Mouse (Mus musculus): Measurements from ENCODE around the gene Kng1.
"Not testable (repeated sequence)": the region's sequence is repeated elsewhere in the genome, so short reads cannot be mapped to it uniquely, and the experiment has no call there.

Kng1 gene

DNA sequence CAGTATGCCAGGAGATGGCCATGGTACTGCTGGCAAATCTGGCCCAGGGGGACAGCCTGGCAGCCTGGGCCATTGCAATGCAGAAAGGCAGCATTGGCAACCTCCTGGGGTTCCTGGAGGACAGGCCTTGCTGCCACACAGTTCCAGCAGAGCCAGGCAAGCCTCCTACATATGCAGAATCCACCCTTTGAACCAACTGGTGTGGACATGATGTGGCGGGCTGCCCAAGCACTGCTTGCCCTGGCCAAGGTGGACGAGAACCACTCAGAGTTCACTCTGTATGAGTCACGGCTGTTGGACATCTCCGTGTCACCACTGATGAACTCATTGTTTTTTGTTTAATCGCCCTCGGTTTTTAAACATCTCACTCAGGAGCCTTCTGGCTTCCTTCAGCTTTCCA, 36.5 kb downstream of the Kng1 start:
- DNase-seq (ENCODE audit: extremely low spot score): no peak

- DNase-seq (ENCODE audit: extremely low spot score): not testable (repeated sequence)
Measured at GRCm38 (mm10) chr16:23095581-23095980, 37.9 kb downstream of the Kng1 start.

DNA sequence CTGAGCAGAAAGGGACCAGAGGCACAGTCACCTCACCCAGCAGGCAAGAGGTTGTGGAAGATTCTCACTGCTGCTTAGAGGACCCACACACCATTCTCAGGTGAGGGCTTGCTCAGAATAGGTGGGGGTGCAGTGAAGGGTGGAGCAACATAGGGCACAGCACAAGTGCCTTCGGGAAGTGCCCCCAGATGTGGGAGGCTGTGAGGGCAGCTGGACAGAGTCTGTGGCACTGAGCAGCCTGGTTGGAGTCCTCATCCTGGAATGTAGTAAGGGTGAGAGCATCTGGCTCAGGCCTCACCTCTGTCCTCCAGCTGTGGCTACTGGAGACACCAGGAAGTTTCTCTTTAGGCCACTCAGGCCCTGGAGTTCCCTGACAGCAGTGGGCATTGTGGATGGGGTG, 39.2 kb downstream of the Kng1 start:
- DNase-seq (ENCODE audit: extremely low spot score): not testable (repeated sequence)

DNA sequence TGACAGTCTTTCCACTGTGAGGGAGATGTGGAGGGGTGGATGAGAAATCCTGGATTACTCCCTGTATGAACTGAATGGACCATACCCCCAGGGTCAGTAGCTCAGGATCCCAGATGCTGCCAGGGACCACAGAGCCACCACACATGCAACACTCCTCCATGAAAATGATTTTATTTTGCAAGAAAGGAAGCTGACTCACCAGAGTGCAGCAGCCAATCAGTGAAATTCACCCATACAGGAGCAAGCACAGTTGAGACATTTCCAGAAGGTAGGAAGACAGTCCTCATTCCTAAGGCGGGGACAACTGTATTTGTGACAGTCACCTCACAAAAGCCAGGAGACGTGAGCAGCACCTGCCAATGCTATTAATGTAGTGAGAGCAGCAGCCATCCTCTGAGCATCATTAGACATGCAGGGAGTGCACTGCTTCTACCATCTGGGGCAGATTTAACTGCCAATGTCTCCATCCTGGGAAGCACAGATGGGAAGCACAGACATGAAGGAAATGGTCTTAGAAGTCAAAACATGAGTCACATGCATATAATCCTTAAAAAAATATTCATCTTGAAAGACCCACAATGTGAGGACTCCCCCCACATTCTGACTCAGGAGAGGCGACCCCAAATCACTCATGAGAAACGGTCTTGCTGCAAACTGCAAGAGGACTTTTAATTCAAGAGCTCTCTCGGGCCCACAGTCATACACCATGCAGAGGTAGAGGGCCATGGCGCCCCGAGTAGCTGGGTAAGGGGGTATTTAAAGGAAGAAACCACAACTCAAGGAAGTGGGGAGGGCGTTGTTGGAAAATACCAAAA, 39.8 kb downstream of the Kng1 start:
- not testable (repeated sequence) for DNase-seq (ENCODE audit: extremely low spot score)

- DNase-seq (ENCODE audit: extremely low spot score): not testable (repeated sequence)
Measured at GRCm38 (mm10) chr16:23098105-23098452, 40.4 kb downstream of the Kng1 start.

DNA sequence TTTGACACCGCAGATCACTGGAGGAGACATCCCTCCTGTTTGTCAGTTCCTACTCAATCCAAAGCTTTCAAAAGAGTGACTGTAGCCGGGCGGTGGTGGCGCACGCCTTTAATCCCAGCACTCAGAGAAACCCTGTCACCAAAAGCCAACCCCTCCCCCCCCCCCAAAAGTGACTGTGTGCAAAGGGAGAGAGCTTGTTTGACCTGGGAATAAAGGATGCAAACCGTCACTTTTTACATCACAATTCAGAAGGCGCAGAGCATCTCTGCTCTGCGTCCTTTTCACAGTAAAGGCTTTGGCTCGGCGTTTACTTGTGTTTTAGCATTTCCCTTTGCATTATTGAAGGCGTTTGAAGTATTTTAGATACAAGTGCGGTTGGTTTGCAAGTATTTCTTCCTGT, 42.0 kb downstream of the Kng1 start:
- DNase-seq (ENCODE audit: extremely low spot score): peak; percentile 25

- DNase-seq (ENCODE audit: extremely low spot score): peak; percentile 71
Measured at GRCm38 (mm10) chr16:23100099-23100575, 42.5 kb downstream of the Kng1 start.

GRCm38 (mm10) chr16:23100613-23101012, 42.9 kb downstream of the Kng1 start:
- peak; percentile 40 for DNase-seq (ENCODE audit: extremely low spot score)

DNA sequence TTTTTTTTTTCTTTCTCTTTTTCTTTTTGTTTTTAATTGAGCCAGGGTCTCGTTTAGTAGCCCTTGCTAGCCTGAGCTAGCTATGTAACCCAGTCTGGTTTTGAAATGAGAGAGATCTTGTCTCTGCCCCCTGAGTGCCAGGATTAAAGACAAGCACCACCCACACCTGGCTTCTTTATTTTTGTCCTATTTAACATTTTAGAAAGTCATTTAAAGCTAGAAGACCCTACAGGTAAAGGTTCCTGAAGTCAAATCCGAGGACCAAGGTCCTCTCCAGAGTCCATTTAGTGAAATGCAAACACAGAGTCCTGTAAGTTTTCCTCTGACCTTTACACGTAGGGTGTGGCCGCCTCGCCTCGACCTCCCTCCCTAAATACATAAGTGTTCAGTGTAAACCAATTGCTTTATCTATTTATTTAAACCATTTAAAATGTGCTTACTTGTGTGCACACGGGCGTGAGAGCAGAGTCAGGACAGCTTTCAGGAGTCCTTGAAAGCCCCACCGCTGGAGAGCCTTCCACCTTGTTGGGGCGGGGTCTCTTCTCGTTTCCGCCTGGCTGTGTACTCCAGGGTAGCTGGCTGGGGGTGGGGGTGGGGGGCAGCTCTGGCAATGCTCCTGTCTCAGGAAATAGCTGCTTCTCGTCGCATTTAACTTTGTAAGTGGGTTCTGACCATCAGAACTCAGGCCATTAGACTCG, 44.8 kb downstream of the Kng1 start:
- DNase-seq (ENCODE audit: extremely low spot score): peak; percentile 28

DNA sequence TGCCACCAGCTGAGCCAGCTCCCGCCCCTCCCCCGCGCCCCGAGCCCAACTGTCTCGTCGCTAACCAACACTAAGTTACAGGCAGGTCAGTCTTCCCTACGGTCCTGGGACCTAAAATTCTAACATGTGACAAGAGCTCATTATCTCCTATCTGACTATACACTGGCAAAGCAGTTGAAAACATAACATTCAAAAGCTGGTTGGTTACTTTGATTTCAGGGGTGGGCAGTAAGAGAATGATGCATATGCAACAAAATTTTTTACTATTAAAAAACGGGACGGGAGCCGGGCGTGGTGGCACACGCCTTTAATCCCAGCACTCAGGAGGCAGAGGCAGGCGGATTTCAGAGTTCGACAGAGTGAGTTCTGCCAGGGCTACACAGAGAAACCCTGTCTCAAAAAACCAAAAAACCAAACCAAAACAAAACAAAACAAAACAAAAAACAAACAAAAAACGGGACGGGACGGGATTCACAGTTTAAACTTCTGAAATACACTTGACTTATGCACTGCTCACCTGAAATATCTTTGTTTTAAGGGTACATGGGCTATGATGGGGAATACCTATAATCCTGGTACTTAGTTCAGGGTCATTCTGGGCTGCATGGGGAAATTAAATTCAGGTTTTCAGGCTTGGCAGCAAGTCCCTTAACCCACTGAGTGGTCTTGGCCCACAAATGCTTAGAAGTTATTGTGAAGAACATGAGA, 45.5 kb downstream of the Kng1 start:
- DNase-seq (ENCODE audit: extremely low spot score): no peak

DNA sequence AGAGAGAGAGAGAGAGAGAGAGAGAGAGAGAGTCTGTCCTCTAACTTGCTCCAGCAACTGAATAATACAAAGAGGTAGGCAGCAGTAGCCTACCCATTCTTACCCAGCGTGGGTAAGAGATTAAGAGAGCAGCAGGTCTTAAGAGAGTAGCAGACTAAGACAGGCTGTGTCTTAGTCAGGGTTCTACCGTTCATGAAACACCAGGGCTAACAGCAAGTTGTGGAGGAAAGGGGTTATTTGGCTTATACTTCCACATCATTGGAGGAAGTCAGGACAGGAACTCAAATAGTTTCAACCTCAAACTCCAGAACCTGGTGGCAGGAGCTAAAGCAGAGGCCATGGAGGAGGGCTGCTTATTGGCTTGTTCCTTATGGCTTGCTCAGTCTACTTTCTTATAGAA, 46.2 kb downstream of the Kng1 start:
- no peak for DNase-seq (ENCODE audit: extremely low spot score)

GRCm38 (mm10) chr16:23106121-23106520, 48.5 kb downstream of the Kng1 start:
- no peak for DNase-seq (ENCODE audit: extremely low spot score)

DNA sequence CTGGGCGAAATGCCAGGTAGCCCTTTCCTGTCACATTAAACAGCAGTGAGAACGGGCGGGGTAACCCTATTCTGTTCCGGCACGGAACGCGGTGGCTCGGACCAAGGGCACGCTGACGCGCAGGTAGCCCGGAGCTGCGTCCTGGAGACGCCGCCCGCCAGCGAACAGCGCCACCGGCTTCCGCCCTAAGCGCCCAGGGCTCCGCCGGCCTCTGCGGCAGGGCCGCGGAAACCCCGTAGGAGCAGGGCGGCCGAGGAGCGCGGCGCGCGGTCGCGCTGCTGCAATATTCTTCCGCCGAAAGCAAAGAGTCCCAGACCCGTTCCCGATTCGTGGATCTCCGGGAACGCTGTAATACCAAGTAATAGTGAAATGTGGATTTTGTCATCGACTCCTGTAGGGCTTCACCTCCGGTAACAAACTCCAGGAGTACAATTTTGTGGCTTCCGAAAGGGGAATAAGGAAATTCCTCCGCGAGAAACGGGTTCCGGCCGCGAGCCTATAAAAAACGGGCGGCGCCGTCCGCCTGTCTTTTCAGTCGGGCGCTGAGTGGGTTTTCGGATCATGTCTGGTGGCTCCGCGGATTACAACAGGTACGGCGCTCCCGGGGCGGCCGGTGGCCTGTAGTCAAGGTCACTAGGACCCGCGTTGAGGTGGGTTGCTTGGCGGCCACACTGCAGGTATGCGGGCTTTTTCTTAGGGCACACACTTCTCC, 49.7 kb downstream of the Kng1 start, which contains the start of gene Eif4a2:
Eif4a2 (plus strand) TSS at position 214 of the 712 bp plus-strand sequence.
- DNase-seq (ENCODE audit: extremely low spot score): peak; percentile 91

DNA sequence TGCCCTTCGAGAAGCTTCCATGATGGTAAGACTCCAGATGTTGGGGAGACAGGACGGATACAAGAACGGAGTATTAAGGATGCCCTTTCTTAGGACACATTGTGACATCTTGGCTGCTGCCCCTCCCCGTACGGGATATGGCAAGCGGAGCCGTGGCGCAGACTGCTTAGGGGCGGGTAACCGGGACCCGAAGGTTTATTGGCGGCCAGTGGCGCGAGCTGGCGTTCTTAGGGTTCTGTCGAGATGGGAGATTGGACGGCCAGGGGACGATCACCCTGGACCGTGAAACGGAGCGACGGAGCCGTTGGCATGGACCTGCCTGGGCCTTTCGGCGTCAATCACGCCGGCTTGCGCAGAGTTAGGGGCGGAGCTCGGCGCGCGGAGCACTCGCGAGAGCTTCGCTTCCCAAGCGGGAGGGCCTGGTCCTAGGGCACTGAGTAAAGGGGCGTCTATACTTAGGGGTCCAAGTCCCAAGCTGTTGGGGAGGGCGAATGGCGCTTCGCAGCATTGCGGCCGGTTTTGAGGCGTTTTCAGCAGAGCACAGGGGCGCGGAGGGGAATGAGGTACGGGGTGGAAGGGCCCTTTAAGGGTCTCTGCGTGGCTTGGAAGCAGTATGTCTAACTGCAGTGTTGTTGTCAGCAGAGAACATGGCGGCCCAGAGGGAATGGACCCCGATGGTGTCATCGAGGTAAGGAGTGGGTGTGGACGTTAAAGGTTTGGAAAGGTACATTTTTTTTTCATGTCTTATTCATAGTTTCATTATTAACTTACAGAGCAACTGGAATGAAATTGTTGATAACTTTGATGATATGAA, 50.5 kb downstream of the Kng1 start:
- DNase-seq (ENCODE audit: extremely low spot score): peak; percentile 75

GRCm38 (mm10) chr16:23108943-23109342, 51.3 kb downstream of the Kng1 start:
- DNase-seq (ENCODE audit: extremely low spot score): no peak

GRCm38 (mm10) chr16:23109350-23110280, 52.0 kb downstream of the Kng1 start:
- no peak for DNase-seq (ENCODE audit: extremely low spot score)

GRCm38 (mm10) chr16:23112348-23112747, 54.7 kb downstream of the Kng1 start:
- no peak for DNase-seq (ENCODE audit: extremely low spot score)

DNA sequence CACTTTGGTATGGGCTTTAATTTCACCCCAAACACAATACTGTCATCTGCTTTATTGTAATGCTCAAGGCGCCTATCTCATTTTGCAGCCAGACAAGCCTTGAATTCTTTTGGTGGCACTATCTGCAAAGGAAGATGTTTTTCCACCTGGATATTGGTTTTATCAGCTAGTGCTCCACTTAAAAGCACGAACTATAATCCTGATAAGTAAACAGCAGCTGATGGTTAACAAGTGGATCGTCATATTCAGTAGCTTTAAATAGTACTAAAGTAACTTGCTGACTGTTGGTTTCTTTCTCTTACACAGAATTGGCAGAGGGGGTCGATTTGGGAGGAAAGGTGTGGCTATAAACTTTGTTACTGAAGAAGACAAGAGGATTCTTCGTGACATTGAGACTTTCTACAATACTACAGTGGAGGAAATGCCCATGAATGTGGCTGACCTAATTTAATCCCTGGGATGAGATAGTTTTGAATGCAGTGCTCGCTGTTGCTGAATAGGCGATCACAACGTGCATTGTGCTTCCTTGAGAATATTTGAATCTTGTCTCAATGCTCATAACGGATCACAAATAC, 55.3 kb downstream of the Kng1 start:
- DNase-seq (ENCODE audit: extremely low spot score): no peak

- DNase-seq (ENCODE audit: extremely low spot score): no peak
Measured at GRCm38 (mm10) chr16:23113903-23114302, 56.2 kb downstream of the Kng1 start.
